Mouse (Mus musculus): ENCODE results near the gene Tbc1d10a. TPM values are rescaled to one million over a fixed set of nuclear protein-coding genes. Genes with fewer than 3 reads are reported as not detected.

Tbc1d10a gene
- polyA plus RNA-seq, 1 experiment from 2014 or later, result 31.0 TPM

- peak; percentile 77 for DNase-seq (ENCODE audit: low spot score)
- Histone ChIP-seq H3K27ac (replicated peaks) (no peak overlapping the region), H3K36me3 (replicated peaks) (peaks cover 6% of the 10 kb centered on the region; the same call in 1 of the 2 replicates), H3K4me1 (peaks cover 26% of the 10 kb centered on the region), H3K4me3 (no peak overlapping the region), H3K27me3 (replicated peaks; ENCODE audit: low read depth, poor library complexity, severe bottlenecking) (peaks cover 50% of the 10 kb centered on the region), H3K9me3 (peaks cover 5% of the 10 kb centered on the region; the same call in 1 of the 2 replicates)
- 44% methylated on average over 28 of the region's 28 CpGs for WGBS
Observed at GRCm38 (mm10) chr11:4220443-4221400, 34.1 kb downstream of the Tbc1d10a start.

DNA sequence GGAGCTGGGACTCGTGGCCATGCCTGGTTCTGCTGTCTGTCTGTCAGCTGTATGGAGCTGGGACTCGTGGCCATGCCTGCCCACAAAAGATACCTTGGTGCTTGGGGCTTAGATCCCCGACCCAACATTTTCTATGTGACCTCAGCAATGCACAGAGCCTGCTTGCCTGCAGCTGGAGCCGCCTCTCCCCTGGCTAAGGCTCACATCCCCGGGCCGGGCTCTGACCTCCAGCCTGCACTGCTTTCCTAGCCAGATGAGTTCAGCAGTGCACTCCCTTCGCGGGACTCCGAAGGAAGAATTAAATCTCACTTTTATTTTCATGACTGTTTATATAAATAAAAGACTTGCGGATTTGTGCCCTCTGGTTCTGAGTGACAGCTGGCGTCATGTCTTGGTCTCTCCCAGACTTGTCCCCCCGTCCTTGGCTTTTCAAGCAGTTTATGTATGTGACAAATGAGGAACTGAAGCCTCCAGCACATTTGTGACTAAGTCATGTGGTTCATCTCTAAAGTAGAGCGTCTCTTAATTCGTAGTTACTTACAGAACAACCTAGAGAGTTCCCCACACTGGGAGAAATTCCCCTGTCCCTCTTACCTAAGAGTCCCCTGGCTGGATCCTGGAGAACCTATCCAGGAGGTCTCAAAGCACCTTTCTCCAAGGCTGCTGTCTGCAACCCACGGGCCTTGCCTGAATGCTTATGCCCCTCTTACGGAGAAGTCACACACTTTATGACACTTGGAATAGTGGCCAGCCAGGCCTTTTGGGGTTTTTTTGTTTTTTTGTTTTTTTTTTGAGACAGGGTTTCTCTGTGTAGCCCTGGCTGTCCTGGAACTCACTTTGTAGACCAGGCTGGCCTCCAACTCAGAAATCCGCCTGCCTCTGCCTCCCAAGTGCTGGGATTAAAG, 35.7 kb downstream of the Tbc1d10a start:
- DNase-seq (ENCODE audit: low spot score), result no peak
- no peaks in the 10 kb centered on the region for H3K36me3 ChIP-seq (replicated peaks)
- H3K27ac ChIP-seq (replicated peaks), result no peak overlapping the region
- peaks cover 5% of the 10 kb centered on the region; the same call in 1 of the 2 replicates for H3K9me3 ChIP-seq
- H3K4me3 ChIP-seq, result no peak overlapping the region
- peaks cover 50% of the 10 kb centered on the region for H3K27me3 ChIP-seq (replicated peaks; ENCODE audit: low read depth, poor library complexity, severe bottlenecking)
- WGBS, result 75% methylated on average over 17 of the region's 17 CpGs
- H3K4me1 ChIP-seq, result peaks cover 26% of the 10 kb centered on the region

DNA sequence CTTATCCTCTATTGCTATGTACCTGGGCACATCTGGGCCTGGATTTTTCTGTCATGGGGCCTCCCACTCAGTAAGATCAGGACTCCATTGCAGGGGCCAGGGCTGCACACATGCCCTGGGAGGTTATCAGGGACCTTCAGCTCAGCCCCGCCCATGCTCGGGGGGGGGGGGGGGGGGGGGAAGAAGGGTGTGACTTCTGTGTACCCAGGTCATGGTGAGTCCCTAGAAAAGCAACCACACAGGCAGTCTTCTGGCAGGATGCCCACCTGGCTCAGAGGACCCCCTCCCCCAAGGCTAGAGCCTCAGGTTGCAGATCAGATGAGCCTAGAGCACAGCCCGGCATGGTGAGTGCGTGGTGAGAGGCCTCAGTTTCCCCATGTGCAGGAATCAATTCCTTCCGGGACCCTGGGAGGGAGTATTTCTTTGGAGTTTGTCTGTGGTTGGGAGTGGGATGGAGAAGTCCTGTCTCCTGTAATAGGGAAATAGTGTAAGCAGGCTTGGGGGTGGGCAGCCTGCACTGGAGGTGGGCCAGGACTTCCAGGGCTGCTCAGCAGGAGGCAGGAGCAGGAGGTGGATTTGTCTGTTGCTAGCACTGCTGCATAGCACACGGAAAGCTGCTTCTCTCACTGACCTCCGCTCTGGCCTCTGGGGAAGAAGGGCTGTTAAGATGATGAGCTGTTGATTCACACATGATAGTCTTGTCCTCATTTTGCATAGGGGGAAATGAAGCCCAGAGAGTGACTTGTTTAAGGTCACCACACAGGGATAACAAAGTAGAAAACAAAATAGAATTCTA, 37.0 kb downstream of the Tbc1d10a start:
- no peak overlapping the region for H3K4me3 ChIP-seq
- H3K36me3 ChIP-seq (replicated peaks), result no peaks in the 10 kb centered on the region
- no peak for DNase-seq (ENCODE audit: low spot score)

GRCm38 (mm10) chr11:4224223-4224622, 37.6 kb downstream of the Tbc1d10a start:
- no peak overlapping the region for H3K4me3 ChIP-seq
- H3K4me1 ChIP-seq, result peaks cover 16% of the 10 kb centered on the region
- WGBS, result 35% methylated on average over 2 of the region's 2 CpGs
- H3K36me3 ChIP-seq (replicated peaks), result no peaks in the 10 kb centered on the region
- H3K27me3 ChIP-seq (replicated peaks; ENCODE audit: low read depth, poor library complexity, severe bottlenecking), result peaks cover 31% of the 10 kb centered on the region
- no peak overlapping the region for H3K27ac ChIP-seq (replicated peaks)
- H3K9me3 ChIP-seq, result no peaks in the 10 kb centered on the region
- no peak for DNase-seq (ENCODE audit: low spot score)

More for the DNA sequence above, 37.0 kb downstream of the Tbc1d10a start:
- Histone ChIP-seq H3K9me3 (no peaks in the 10 kb centered on the region), H3K4me1 (peaks cover 17% of the 10 kb centered on the region), H3K27ac (replicated peaks) (no peak overlapping the region), H3K27me3 (replicated peaks; ENCODE audit: low read depth, poor library complexity, severe bottlenecking) (peaks cover 37% of the 10 kb centered on the region)
- 21% methylated on average over 7 of the region's 7 CpGs for WGBS

- H3K9me3 ChIP-seq, result no peaks in the 10 kb centered on the region
- H3K4me3 ChIP-seq, result no peak overlapping the region
- peaks cover 12% of the 10 kb centered on the region for H3K4me1 ChIP-seq
- H3K27me3 ChIP-seq (replicated peaks; ENCODE audit: low read depth, poor library complexity, severe bottlenecking), result 0 out of 2 replicates have a peak, but pooled peaks cover 6% of the 10 kb centered on the region
- H3K27ac ChIP-seq (replicated peaks), result no peak overlapping the region
- H3K36me3 ChIP-seq (replicated peaks), result no peaks in the 10 kb centered on the region
- DNase-seq (ENCODE audit: low spot score), result no peak
- 87% methylated on average over 5 of the region's 5 CpGs for WGBS
Observed at GRCm38 (mm10) chr11:4226569-4227325, 40.2 kb downstream of the Tbc1d10a start.

GRCm38 (mm10) chr11:4228463-4228862, 41.9 kb downstream of the Tbc1d10a start:
- 55% methylated on average over 8 of the region's 8 CpGs for WGBS
- Histone ChIP-seq H3K4me1 (peaks cover 12% of the 10 kb centered on the region), H3K27me3 (replicated peaks; ENCODE audit: low read depth, poor library complexity, severe bottlenecking) (0 out of 2 replicates have a peak, but pooled peaks cover 4% of the 10 kb centered on the region), H3K9me3 (no peaks in the 10 kb centered on the region), H3K4me3 (no peak overlapping the region), H3K36me3 (replicated peaks) (no peaks in the 10 kb centered on the region), H3K27ac (replicated peaks) (no peak overlapping the region)
- DNase-seq (ENCODE audit: low spot score), result no peak

GRCm38 (mm10) chr11:4229841-4230240, 43.3 kb downstream of the Tbc1d10a start:
- H3K36me3 ChIP-seq (replicated peaks), result no peaks in the 10 kb centered on the region
- 66% methylated on average over 4 of the region's 4 CpGs for WGBS
- H3K27me3 ChIP-seq (replicated peaks; ENCODE audit: low read depth, poor library complexity, severe bottlenecking), result 0 out of 2 replicates have a peak, but pooled peaks cover 3% of the 10 kb centered on the region
- no peak overlapping the region for H3K27ac ChIP-seq (replicated peaks)
- peaks cover 12% of the 10 kb centered on the region for H3K4me1 ChIP-seq
- DNase-seq (ENCODE audit: low spot score), result no peak
- H3K4me3 ChIP-seq, result no peak overlapping the region
- no peaks in the 10 kb centered on the region for H3K9me3 ChIP-seq

DNA sequence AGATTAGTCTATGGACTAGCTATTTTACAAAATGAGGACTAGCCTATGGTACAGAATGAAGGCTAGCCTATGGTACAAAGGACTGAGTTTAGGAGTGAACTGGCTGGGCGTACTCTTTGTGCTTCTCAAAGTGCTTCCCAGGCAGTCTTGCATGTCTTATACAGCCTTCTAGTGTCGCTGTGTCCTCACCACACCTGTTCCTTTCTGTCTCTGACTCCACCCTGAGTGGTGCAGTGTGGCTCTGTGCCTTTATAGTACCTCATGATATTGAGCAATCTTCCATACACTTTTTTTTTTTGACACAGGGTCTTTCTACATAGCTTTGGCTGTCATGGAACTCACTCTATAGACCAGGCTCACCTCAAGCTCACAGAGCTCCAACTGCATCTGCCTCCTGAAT, 44.8 kb downstream of the Tbc1d10a start:
- no peaks in the 10 kb centered on the region for H3K27me3 ChIP-seq (replicated peaks; ENCODE audit: low read depth, poor library complexity, severe bottlenecking)
- H3K4me1 ChIP-seq, result peaks cover 12% of the 10 kb centered on the region
- no peak overlapping the region for H3K4me3 ChIP-seq
- no peak overlapping the region for H3K27ac ChIP-seq (replicated peaks)
- DNase-seq (ENCODE audit: low spot score), result no peak
- H3K9me3 ChIP-seq, result no peaks in the 10 kb centered on the region
- H3K36me3 ChIP-seq (replicated peaks), result no peaks in the 10 kb centered on the region
- 88% methylated on average over 2 of the region's 2 CpGs for WGBS

GRCm38 (mm10) chr11:4232644-4233043, 46.1 kb downstream of the Tbc1d10a start:
- Histone ChIP-seq H3K36me3 (replicated peaks) (no peaks in the 10 kb centered on the region), H3K9me3 (no peaks in the 10 kb centered on the region), H3K4me1 (peaks cover 12% of the 10 kb centered on the region), H3K4me3 (no peak overlapping the region), H3K27ac (replicated peaks) (0 out of 2 replicates have a peak overlapping the region, but pooled peaks have one; percentile 4), H3K27me3 (replicated peaks; ENCODE audit: low read depth, poor library complexity, severe bottlenecking) (no peaks in the 10 kb centered on the region)
- 64% methylated on average over 12 of the region's 12 CpGs for WGBS
- DNase-seq (ENCODE audit: low spot score), result no peak

DNA sequence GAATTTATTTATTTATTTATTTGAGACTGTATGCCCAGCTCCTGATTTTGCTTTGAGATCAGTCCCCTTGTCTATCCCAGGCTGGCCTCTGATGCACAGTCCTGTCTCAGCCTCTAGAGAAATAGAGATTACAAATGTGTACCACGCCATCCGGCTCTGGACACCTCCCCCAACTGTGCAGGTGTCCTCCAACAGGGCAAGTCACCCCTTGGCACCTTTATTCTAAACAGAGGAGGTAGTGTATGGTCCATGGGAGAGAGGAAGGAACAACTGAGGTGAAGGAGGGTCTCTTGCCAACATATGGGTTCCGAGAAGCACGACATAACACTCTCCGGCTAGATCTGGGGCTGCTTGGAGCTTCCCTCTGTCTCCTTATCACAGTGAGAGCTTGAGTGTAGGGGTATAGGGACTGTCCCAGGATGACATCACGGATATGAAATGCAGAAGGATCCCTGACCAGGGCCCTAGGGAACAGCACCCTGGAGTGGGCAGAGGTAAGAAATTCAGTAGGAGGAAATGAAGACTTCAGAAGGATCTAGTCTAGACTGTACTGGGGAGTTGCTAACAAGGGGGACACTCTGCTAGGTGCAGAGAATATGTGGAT, 48.6 kb downstream of the Tbc1d10a start:
- 85% methylated on average over 6 of the region's 6 CpGs for WGBS
- no peaks in the 10 kb centered on the region; the same call in 1 of the 2 replicates for H3K4me1 ChIP-seq
- H3K27ac ChIP-seq (replicated peaks), result no peak overlapping the region
- no peaks in the 10 kb centered on the region for H3K36me3 ChIP-seq (replicated peaks)
- H3K9me3 ChIP-seq, result no peaks in the 10 kb centered on the region
- DNase-seq (ENCODE audit: low spot score), result no peak
- no peak overlapping the region for H3K4me3 ChIP-seq
- H3K27me3 ChIP-seq (replicated peaks; ENCODE audit: low read depth, poor library complexity, severe bottlenecking), result no peaks in the 10 kb centered on the region

Measured in embryonic facial prominence, embryonic 10.5 days (tissue).